Mouse (Mus musculus): Measurements from ENCODE around the gene Adamts13.

- TF ChIP-seq SMC3 (IDR thresholded peaks at IDR 0.05; ENCODE audit: low read depth, low read length) (no peak), CTCF (IDR thresholded peaks at IDR 0.05 in 2 of 3, conservative IDR thresholded peaks at IDR 0.05 in 1 of 3; ENCODE audit: control insufficient read depth in 1 of 3, insufficient read depth in 1 of 3, low read depth in 2 of 3, low read length in 3 of 3, poor library complexity in 1 of 3, severe bottlenecking in 1 of 3) (no peak), ZNF384 (IDR thresholded peaks at IDR 0.05; ENCODE audit: low read depth, low read length) (no peak), POLR2A (IDR thresholded peaks at IDR 0.05; ENCODE audit: control insufficient read depth in 1 of 2, insufficient read depth in 1 of 2, low read depth in 1 of 2, low read length in 2 of 2, poor library complexity in 1 of 2) (no peak), USF2 (IDR thresholded peaks at IDR 0.05; ENCODE audit: borderline replicate concordance in 1 of 2, insufficient read depth in 1 of 2, low read depth in 1 of 2, low read length in 2 of 2) (no peak), MYC (IDR thresholded peaks at IDR 0.05; ENCODE audit: low read depth, low read length) (no peak), EP300 (IDR thresholded peaks at IDR 0.05; ENCODE audit: low read depth in 1 of 2, low read length in 2 of 2) (no peak), TCF12 (IDR thresholded peaks at IDR 0.05; ENCODE audit: low read depth, low read length) (no peak), USF1 (IDR thresholded peaks at IDR 0.05; ENCODE audit: low read depth, low read length) (no peak), ELF1 (IDR thresholded peaks at IDR 0.05; ENCODE audit: low read depth, low read length) (no peak), CHD1 (IDR thresholded peaks at IDR 0.05; ENCODE audit: low read depth, low read length) (no peak), GATA1 (IDR thresholded peaks at IDR 0.05; ENCODE audit: low read depth, low read length) (peak; percentile 40)
Observed at GRCm38 (mm10) chr2:26964724-26965370, 8.4 kb upstream of the Adamts13 start.
